Mouse (Mus musculus): ENCODE data around the gene Taar9. TPM values are rescaled to one million over a fixed set of nuclear protein-coding genes. Genes with fewer than 3 reads are reported as not detected.
"Not testable (repeated sequence)": the region's sequence is repeated elsewhere in the genome, so short reads cannot be mapped to it uniquely, and the experiment has no call there.

The Taar9 gene
- polyA plus RNA-seq, 1 experiment from 2014 or later = not detected

DNA sequence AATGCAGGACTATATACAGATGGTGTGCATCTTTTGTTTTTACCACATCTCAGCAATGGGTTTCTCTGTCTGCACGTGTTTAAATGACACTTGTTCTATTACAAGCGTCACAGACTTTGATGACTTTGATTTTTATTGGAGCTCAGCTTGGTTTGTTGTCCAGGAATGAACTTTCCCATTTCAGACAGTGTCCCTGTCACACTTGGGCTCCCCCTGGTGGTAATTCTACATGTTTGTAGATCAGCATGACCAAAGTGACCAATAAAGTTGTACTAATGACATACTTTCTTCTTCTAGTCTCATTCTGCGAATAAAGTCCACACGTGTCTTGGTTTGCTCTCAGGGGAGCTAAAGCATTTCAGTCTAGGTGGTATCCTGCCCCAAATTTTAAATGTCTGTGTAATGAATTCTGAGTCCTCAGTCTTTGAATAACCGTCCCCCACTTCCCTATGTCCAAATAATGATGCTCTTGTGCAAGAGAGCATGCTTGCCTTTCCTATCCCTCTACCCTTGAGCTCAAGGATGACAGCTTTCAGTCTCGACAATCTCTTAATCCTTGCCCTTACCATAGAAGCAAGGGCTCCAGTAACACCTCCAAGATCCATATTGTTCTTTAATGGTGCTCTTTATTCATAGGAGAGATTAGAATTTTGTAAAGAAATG, 1.9 kb upstream of the Taar9 start:
- no peaks in the 10 kb centered on the region for H3K27me3 ChIP-seq
- H3K4me3 ChIP-seq = no peak overlapping the region
- no peak overlapping the region for H3K9ac ChIP-seq
- no peak overlapping the region for H3K4me2 ChIP-seq (replicated peaks)
- H3K27ac ChIP-seq = no peak overlapping the region
- WGBS = 51% methylated on average over 6 of the region's 6 CpGs
- no peak for ATAC-seq (ENCODE audit: insufficient number of reproducible peaks, insufficient read depth, low FRiP score, low TSS enrichment)
- H3K36me3 ChIP-seq = no peaks in the 10 kb centered on the region
- no peaks in the 10 kb centered on the region for H3K4me1 ChIP-seq
- H3K9me3 ChIP-seq = 0 out of 2 replicates have a peak, but pooled peaks cover 5% of the 10 kb centered on the region

- no peaks in the 10 kb centered on the region for H3K9me3 ChIP-seq
- no peak for ATAC-seq (ENCODE audit: insufficient number of reproducible peaks, insufficient read depth, low FRiP score, low TSS enrichment)
- H3K27ac ChIP-seq = no peak overlapping the region
- no peaks in the 10 kb centered on the region for H3K4me1 ChIP-seq
- no peaks in the 10 kb centered on the region for H3K27me3 ChIP-seq
- H3K36me3 ChIP-seq = no peaks in the 10 kb centered on the region
- no peak overlapping the region for H3K9ac ChIP-seq
- WGBS = 61% methylated on average over 3 of the region's 3 CpGs
- no peak overlapping the region for H3K4me2 ChIP-seq (replicated peaks)
- H3K4me3 ChIP-seq = no peak overlapping the region
These were observed 1.1 kb downstream of the Taar9 start for GRCm38 (mm10) chr10:24108236-24108635.

GRCm38 (mm10) chr10:24107747-24108146, 1.6 kb downstream of the Taar9 start:
- ATAC-seq (ENCODE audit: insufficient number of reproducible peaks, insufficient read depth, low FRiP score, low TSS enrichment) = no peak
- 60% methylated on average over 5 of the region's 5 CpGs for WGBS
- no peak overlapping the region for H3K4me2 ChIP-seq (replicated peaks)
- no peaks in the 10 kb centered on the region for H3K27me3 ChIP-seq
- no peaks in the 10 kb centered on the region for H3K9me3 ChIP-seq
- no peak overlapping the region for H3K4me3 ChIP-seq
- no peak overlapping the region for H3K27ac ChIP-seq
- H3K36me3 ChIP-seq = no peaks in the 10 kb centered on the region
- no peak overlapping the region for H3K9ac ChIP-seq
- H3K4me1 ChIP-seq = no peaks in the 10 kb centered on the region

- not testable (repeated sequence) for H3K36me3 ChIP-seq; H3K4me2 ChIP-seq (replicated peaks); H3K27me3 ChIP-seq; ATAC-seq (ENCODE audit: insufficient number of reproducible peaks, insufficient read depth, low FRiP score, low TSS enrichment); H3K27ac ChIP-seq; H3K4me3 ChIP-seq; H3K9me3 ChIP-seq; H3K4me1 ChIP-seq; H3K9ac ChIP-seq
- WGBS = 17% methylated on average over 1 of the region's 1 CpGs
These were observed 6.0 kb downstream of the Taar9 start for GRCm38 (mm10) chr10:24103299-24103698.

- H3K36me3 ChIP-seq; ATAC-seq (ENCODE audit: insufficient number of reproducible peaks, insufficient read depth, low FRiP score, low TSS enrichment); H3K9ac ChIP-seq; H3K4me3 ChIP-seq; H3K4me1 ChIP-seq; H3K27ac ChIP-seq; H3K4me2 ChIP-seq (replicated peaks); H3K9me3 ChIP-seq; H3K27me3 ChIP-seq: not testable (repeated sequence)
- WGBS = 80% methylated on average over 1 of the region's 3 CpGs
These were observed 7.5 kb downstream of the Taar9 start, which contains the start of gene Taar8c for GRCm38 (mm10) chr10:24101812-24102211. Taar8c (minus strand) TSS chr10:24101912.

- 34% methylated on average over 2 of the region's 2 CpGs for WGBS
- not testable (repeated sequence) for H3K4me3 ChIP-seq; H3K4me1 ChIP-seq; H3K9ac ChIP-seq; H3K36me3 ChIP-seq; H3K4me2 ChIP-seq (replicated peaks); H3K27ac ChIP-seq; H3K27me3 ChIP-seq; H3K9me3 ChIP-seq; ATAC-seq (ENCODE audit: insufficient number of reproducible peaks, insufficient read depth, low FRiP score, low TSS enrichment)
These were observed 12.3 kb downstream of the Taar9 start for GRCm38 (mm10) chr10:24097010-24097409.

- H3K4me2 ChIP-seq (replicated peaks) = no peak within 1 kb of the TSS
- 70% methylated on average over 2 of the region's 2 CpGs for WGBS
- H3K4me1 ChIP-seq = no peaks in the 10 kb centered on the region
- ATAC-seq (ENCODE audit: insufficient number of reproducible peaks, insufficient read depth, low FRiP score, low TSS enrichment) = no peak
- H3K9ac ChIP-seq = no peak within 1 kb of the TSS
- no peak within 1 kb of the TSS for H3K4me3 ChIP-seq
- H3K27me3 ChIP-seq = no peaks in the 10 kb centered on the region
- no peak within 1 kb of the TSS for H3K27ac ChIP-seq
- no peaks in the 10 kb centered on the region for H3K36me3 ChIP-seq
- H3K9me3 ChIP-seq = no peaks in the 10 kb centered on the region
These were observed 17.1 kb downstream of the Taar9 start, which contains the start of gene Taar8b for GRCm38 (mm10) chr10:24092194-24092593. Taar8b (minus strand) TSS chr10:24092294.

- Histone ChIP-seq H3K36me3 (no peaks in the 10 kb centered on the region), H3K27ac (no peak overlapping the region), H3K4me1 (no peaks in the 10 kb centered on the region), H3K9me3 (no peaks in the 10 kb centered on the region), H3K4me3 (no peak overlapping the region), H3K9ac (no peak overlapping the region), H3K4me2 (replicated peaks) (no peak overlapping the region), H3K27me3 (no peaks in the 10 kb centered on the region)
- ATAC-seq (ENCODE audit: insufficient number of reproducible peaks, insufficient read depth, low FRiP score, low TSS enrichment) = no peak
- WGBS = 93% methylated on average over 2 of the region's 2 CpGs
These were observed 22.2 kb downstream of the Taar9 start for GRCm38 (mm10) chr10:24087168-24087567.

DNA sequence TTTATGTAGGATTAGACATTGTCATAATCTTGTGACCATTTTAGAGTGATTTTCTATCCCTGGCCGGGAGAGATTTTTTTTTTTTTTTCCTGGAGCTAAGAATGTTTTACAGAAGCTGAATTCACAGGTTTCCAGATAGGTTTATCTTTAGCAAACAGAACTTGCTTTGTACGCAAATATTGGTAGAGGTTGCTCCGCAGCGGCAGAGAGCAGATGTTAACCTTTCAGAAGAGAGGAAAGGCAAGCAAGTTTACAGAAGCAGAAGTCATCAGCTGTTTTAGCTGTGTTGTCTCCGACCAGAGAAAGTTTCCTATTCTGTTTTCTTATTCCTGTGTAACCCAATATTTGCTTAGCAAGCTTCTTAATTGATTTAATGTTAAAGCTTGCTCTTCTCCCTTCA, 22.8 kb downstream of the Taar9 start:
- H3K27ac ChIP-seq = no peak overlapping the region
- 77% methylated on average over 5 of the region's 5 CpGs for WGBS
- H3K4me1 ChIP-seq = no peaks in the 10 kb centered on the region
- ATAC-seq (ENCODE audit: insufficient number of reproducible peaks, insufficient read depth, low FRiP score, low TSS enrichment) = no peak
- no peak overlapping the region for H3K9ac ChIP-seq
- no peaks in the 10 kb centered on the region for H3K27me3 ChIP-seq
- no peaks in the 10 kb centered on the region for H3K36me3 ChIP-seq
- H3K9me3 ChIP-seq = no peaks in the 10 kb centered on the region
- H3K4me3 ChIP-seq = no peak overlapping the region
- H3K4me2 ChIP-seq (replicated peaks) = no peak overlapping the region

DNA sequence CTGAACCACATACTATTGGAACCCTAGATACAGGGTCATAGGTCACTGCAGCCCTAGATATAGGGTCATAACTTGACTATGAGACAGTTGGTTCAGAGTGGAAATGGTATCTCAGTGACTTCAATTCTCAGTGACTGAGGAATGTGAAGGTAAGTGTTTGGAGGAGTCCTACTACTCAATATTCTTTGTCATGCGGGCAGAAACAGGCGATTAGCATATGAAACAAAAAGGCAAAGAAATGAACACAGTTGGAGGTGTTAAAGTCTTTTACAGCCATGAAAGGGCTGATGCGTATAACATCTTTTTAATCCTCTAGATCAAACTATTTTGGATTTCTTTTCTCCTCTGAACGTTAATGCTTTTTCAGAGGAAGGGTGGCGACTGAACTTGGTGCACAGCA, 23.4 kb downstream of the Taar9 start:
- WGBS = 81% methylated on average over 5 of the region's 5 CpGs
- Histone ChIP-seq H3K9ac (no peak overlapping the region), H3K36me3 (no peaks in the 10 kb centered on the region), H3K9me3 (no peaks in the 10 kb centered on the region), H3K27me3 (no peaks in the 10 kb centered on the region), H3K4me1 (no peaks in the 10 kb centered on the region), H3K4me2 (replicated peaks) (no peak overlapping the region), H3K27ac (no peak overlapping the region), H3K4me3 (no peak overlapping the region)
- no peak for ATAC-seq (ENCODE audit: insufficient number of reproducible peaks, insufficient read depth, low FRiP score, low TSS enrichment)

DNA sequence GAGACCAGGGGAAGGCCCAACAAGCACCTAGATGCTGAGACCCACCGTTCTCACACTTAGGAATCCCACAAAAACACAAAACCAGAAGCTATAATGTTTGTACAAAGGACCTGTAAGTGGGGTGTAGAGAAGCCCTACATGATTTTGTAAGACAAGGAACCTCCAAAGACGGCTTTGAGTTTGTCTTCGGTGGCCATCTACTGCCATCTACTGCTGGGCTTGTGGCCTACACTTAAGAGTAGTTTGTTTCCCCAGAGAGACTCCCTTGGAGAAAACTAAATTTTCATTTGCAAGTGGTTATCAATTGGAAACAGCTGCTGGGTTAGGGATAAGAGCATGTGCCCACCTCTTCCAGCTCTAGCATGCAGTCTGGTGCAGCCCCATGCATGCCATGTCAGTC, 29.2 kb downstream of the Taar9 start:
- H3K4me3 ChIP-seq = no peak overlapping the region
- H3K36me3 ChIP-seq = no peaks in the 10 kb centered on the region
- H3K9me3 ChIP-seq = no peaks in the 10 kb centered on the region
- H3K4me1 ChIP-seq = no peaks in the 10 kb centered on the region
- no peak overlapping the region for H3K27ac ChIP-seq
- no peaks in the 10 kb centered on the region for H3K27me3 ChIP-seq
- WGBS = 41% methylated on average over 3 of the region's 3 CpGs
- H3K9ac ChIP-seq = no peak overlapping the region
- no peak for ATAC-seq (ENCODE audit: insufficient number of reproducible peaks, insufficient read depth, low FRiP score, low TSS enrichment)
- H3K4me2 ChIP-seq (replicated peaks) = no peak overlapping the region

- WGBS = 76% methylated on average over 2 of the region's 4 CpGs
- H3K4me1 ChIP-seq; H3K27me3 ChIP-seq; H3K9ac ChIP-seq; H3K4me2 ChIP-seq (replicated peaks); H3K4me3 ChIP-seq; H3K9me3 ChIP-seq; H3K27ac ChIP-seq; ATAC-seq (ENCODE audit: insufficient number of reproducible peaks, insufficient read depth, low FRiP score, low TSS enrichment); H3K36me3 ChIP-seq: not testable (repeated sequence)
These were observed 33.1 kb downstream of the Taar9 start, which contains the start of gene Taar8a for GRCm38 (mm10) chr10:24076200-24076599. Taar8a (plus strand) TSS chr10:24076500.
